Mouse (Mus musculus): ENCODE measurements around the gene Aifm1.

GRCm38 (mm10) chrX:48462297-48462696 is 51.1 kb downstream of the Aifm1 start:
- no peak for TF ChIP-seq POLR2A (IDR thresholded peaks at IDR 0.05; ENCODE audit: insufficient read depth, low read depth, low read length)
- no peak for TF ChIP-seq CTCF (IDR thresholded peaks at IDR 0.05; ENCODE audit: insufficient read depth, low read depth, low read length)

All from olfactory bulb, adult 2 months (tissue).